Mouse (Mus musculus): ENCODE measurements around the gene Dhrs4. TPM values are rescaled to one million over a fixed set of nuclear protein-coding genes. Genes with fewer than 3 reads are reported as not detected.

The Dhrs4 gene
- total RNA-seq (2017), result 22.9 and 24.1 TPM in 2 replicates

DNA sequence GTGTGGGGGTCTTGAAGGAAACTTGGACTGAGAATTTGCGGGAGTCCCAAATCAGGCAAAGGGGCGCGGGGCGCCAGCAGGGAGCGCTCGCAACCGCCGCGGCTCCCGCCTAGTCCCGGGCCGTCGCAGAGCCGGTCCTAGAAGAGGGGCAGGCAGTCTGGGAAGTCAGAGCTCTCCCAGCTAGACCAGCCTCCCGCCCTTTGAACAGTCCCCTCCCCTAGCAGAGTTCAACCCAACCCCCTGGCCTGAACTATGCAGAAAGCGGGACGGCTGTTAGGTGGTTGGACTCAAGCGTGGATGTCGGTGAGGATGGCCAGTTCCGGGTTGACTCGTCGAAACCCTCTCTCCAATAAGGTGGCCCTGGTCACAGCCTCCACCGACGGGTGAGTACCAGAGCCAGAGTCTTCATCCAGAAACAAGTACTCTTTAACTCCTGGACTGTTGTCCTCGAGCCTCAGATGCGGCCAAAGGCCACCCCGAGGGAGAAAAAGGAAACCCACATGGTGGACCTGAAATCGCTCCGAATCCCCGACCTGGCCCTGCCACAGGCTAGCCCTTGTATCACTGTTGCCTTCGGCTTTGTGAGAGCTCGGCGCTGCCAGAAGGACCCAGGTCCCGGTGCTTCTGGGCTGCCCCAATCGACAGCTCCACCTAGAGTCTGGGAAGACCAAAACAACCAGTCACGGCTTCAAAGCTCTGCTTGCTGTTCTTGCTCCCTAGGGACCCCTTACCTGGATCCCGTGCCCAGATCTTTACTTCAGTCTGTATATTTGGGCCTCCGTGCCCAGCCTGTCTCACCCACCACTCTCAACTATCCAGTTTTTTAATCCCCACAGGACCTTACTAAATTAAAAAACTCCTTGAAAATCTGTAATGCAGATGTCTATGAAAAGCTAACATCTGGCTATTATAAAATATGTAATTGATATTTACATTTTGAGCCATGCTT lies at the start of gene Dhrs4:
TSS of gene Dhrs4 (plus strand) at position 108 of the 949 bp plus-strand sequence.
- ATAC-seq (ENCODE audit: extremely low read depth, insufficient number of reproducible peaks, low FRiP score, poor library complexity, severe bottlenecking), result peak; percentile 85

DNA sequence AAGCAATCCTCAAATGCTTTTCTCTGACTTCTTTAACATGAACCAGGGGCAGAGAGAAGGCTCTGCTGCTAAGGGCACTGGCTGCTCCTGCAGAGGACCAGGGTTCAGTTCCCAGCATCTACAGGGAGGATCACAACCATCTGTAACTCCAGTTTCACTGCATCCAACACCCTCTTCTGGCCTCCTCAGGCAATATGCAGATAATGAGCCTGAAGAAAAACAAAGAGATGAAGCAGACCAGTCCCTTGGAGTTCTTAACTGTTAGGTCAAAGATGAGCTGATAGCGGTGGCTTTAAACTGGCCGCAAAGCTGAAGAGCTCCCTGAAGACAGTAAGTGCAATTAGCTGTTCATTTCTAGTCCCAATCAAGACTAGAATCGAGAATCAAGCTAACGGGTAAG lies 48.3 kb upstream of the Dhrs4 start:
- ATAC-seq (ENCODE audit: extremely low read depth, insufficient number of reproducible peaks, low FRiP score, poor library complexity, severe bottlenecking), result no peak

DNA sequence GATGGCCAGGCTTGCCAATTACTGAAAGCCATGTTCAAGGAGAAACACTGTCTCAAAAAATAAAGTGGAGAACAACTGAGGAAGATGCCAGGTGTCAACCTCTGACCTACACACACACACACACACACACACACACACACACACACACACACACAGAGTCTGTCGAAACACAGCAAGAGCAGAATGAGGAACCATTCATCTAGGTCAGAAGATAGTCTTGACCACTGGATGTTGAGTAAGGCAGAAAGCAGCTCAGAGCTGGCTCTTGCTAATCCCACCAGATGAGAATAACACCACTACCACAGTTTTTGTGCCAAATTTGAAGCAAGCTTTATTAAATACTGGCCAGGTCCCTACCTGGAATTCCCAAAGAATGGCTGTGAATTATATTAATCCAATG lies 45.5 kb upstream of the Dhrs4 start:
- peak; percentile 82 for ATAC-seq (ENCODE audit: extremely low read depth, insufficient number of reproducible peaks, low FRiP score, poor library complexity, severe bottlenecking)

DNA sequence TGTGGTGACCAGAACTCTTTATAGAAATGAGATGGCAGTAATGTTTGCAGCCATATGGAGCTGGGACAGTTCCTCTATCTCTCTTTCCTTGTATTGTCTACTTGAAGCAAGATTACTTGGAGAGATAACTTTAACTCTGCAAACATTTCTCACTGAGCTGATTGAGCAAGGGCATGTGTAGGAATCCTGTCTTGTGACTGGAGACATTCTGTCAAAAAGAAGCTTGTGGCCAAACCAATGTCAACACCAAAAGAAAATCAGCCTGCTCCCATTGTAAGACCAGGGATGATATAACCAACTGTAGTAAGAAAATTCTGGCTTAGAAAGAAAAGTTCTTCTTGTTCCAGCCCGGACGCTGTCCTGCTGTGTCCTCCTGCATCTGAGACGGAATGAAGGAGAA lies 43.7 kb upstream of the Dhrs4 start:
- ATAC-seq (ENCODE audit: extremely low read depth, insufficient number of reproducible peaks, low FRiP score, poor library complexity, severe bottlenecking), result no peak

DNA sequence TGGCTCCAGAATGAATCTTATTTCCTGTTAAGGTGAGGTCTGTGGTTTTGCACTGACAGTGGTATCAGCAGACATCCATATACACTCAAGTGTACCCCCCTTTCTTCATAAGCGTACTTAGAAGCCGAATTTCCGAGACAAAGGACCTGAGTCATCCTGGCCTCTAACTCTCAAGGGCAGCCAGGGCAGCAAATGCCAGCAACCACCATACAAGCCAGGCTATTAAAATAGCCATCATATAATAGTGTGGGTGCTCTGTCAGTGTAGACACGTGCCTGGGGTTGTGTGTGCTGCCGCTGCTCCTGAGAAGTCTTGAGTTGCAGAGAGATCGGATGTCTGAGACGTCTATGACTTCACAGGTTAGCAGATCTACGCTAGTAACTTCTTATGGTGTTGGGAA lies 41.4 kb upstream of the Dhrs4 start:
- no peak for ATAC-seq (ENCODE audit: extremely low read depth, insufficient number of reproducible peaks, low FRiP score, poor library complexity, severe bottlenecking)

DNA sequence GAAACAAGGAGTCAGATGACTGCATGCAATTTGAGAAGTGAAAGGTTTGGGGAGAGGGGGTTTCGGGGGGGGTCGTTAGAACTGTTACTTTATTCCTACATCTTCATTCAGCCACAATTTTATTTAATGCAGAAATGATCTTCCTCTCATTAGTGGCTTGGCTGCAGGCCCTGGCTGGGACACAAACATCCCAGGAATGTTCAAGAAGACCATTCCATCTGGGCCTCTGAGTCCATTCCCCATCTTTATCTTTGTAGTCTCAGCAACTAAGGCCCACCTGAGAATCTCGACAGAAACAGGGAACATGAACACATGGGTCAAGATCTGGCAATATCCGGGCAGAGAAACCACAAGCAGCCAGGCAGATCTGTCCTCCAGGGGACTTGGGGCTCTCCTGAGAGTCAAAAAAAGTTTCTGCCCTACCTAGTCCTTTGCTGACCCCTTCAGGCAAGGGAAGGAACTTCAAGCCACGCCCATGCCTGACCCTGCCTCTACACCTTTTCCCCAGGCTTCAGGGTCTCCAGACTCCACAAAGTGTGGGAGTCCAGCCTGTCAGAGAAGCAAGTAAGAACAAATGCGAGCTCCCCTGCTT lies 40.3 kb upstream of the Dhrs4 start:
- ATAC-seq (ENCODE audit: extremely low read depth, insufficient number of reproducible peaks, low FRiP score, poor library complexity, severe bottlenecking), result peak; percentile 78

DNA sequence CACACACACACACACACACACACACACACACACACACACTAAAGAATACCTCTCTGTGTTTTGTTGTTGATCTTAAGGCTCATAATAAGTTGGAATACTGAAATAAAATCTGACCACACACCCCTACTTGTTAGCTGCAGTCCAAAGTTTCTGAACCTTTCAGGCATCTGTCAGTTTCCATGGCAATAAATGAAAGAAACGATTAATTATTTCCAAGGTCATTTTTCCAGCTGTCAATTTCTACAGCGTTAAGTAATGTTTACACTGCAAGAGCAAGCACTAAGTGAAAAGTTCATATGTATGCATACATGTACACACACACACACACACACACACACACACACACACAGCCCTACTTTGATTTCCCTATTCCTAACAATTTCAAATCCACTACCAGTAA lies 20.9 kb upstream of the Dhrs4 start:
- ATAC-seq (ENCODE audit: extremely low read depth, insufficient number of reproducible peaks, low FRiP score, poor library complexity, severe bottlenecking), result no peak

DNA sequence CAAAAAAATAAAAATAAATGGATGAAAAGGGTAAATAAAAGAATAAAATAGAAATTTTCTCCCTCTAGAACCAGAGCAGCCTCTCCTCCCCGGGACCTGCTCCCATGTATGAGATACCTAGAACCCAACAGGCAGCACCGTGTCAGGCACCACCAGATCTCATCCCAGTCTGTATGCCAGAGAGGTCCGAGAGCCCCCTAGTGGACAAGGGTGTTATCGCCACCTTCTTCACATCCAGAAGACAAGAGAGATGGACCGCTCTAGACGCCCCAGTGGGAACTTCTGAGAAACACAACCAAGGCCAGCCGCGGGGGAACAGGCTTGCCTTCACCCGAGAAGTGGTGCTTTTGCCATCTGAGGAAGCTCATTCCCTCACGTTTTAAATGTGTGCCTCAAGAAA lies 20.3 kb upstream of the Dhrs4 start:
- peak; percentile 71; the same call in 1 of the 2 replicates for ATAC-seq (ENCODE audit: extremely low read depth, insufficient number of reproducible peaks, low FRiP score, poor library complexity, severe bottlenecking)

DNA sequence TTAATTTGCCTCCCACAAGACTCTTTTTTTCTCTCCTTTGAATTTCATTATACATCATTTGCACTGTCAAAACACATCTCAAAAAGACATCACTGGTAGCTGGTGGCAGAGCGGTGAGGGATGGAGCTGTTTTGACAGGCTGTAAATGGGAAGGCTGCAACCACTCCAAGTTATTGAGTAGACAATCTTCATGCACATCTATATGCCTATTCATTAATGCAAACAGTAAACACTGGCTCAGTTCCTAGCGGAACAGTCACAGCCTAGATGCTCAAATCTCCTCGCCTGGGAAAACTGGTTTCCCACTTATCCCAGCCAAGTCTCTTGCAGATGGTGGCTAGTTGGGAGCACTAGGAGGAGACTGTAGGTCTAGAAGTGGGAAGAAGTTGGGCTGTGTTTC lies 19.8 kb upstream of the Dhrs4 start:
- ATAC-seq (ENCODE audit: extremely low read depth, insufficient number of reproducible peaks, low FRiP score, poor library complexity, severe bottlenecking), result no peak

DNA sequence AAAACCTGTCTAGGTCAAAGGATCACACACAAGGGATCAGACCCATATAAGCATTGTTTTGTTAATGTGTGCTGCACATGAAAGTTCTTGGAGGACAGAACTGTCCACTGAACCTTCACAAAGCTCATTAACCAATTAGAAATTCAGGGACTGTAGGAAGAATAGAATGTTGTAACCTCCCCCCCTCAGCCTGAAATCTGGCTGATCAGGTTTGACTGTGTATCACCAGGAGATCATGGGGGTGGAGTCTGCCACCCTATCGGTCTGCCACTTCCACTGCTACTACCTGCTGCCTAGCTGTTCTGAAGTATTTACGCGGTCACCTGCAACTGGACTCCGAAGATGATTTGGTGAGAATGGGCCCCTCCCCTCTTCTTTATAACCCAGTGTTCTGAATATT lies 18.8 kb upstream of the Dhrs4 start:
- ATAC-seq (ENCODE audit: extremely low read depth, insufficient number of reproducible peaks, low FRiP score, poor library complexity, severe bottlenecking), result no peak

DNA sequence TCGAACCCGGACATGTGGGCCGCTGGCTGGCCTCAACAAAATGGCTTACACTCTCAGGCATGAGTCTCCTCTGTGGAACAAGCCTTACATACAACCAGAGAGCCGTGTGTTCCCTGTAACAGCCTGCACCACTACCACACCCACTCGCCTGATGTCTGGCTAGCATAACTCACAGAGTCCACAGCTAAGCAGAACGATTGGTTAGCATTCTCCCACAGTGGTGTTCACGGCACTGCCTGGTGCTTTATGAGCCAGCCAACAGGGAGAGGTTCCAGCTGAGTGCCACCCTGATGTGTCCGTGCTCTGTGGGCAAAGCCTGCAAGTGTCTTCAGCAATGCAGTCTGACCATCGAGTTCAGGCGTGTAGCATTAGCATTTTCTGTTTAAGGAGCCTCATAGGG lies 18.3 kb upstream of the Dhrs4 start:
- no peak for ATAC-seq (ENCODE audit: extremely low read depth, insufficient number of reproducible peaks, low FRiP score, poor library complexity, severe bottlenecking)

DNA sequence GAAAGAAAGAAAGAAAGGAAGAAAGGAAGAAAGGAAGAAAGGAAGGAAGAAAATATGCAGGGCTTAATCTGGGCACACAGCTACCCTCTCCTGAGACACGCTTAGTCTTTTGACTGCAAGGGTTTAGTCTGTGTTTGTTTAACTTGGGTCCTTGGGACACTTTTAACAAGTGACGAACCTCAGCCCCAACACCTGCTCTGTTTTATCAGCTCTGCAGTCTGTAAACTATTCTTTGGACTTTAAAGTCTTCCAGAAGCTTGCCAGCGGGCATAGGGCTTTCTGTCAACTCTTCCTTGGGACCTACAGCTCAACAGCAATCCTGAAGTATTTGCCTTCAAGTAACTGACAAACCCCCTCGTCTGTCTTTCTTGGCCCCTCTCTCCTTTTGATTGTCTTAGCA lies 16.8 kb upstream of the Dhrs4 start:
- ATAC-seq (ENCODE audit: extremely low read depth, insufficient number of reproducible peaks, low FRiP score, poor library complexity, severe bottlenecking), result no peak

DNA sequence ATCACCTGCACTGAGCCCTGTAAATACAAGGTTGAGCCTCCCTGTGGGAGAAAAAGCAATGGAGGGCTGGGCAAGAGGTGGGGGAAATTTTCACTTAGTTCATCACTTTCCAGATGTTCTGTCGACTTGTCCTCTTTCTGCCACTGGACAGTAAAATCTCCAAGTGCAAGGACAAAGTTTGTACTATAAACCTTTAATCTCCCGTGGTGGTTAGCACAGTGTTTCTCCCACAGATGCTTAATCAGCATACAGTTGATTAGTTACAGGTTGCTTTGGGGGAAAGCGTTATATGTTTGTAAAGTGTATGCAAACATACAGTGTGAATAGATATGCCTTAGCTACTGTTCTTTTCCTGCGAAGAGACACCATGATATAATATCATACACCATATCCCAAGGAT lies 12.1 kb upstream of the Dhrs4 start:
- ATAC-seq (ENCODE audit: extremely low read depth, insufficient number of reproducible peaks, low FRiP score, poor library complexity, severe bottlenecking), result no peak

DNA sequence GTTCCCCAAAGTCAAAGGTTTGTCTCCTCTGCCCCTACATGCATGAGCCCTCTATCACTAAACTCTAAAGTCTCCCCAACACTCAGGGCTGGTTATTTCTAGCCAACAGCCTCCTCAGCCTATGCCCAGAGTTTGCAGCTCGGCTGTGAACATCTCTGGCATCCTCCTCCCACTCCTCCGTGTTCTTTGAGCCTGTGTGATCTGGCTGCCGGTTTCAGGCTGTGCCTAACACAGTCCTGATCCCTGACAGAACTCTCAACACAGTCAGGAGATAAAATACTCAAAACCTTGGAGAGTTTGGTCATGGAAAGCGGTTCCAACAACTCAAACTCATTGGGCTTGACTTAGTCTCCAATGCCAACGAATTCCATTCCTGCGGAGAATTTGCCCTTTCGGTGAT lies 11.4 kb upstream of the Dhrs4 start:
- no peak for ATAC-seq (ENCODE audit: extremely low read depth, insufficient number of reproducible peaks, low FRiP score, poor library complexity, severe bottlenecking)

DNA sequence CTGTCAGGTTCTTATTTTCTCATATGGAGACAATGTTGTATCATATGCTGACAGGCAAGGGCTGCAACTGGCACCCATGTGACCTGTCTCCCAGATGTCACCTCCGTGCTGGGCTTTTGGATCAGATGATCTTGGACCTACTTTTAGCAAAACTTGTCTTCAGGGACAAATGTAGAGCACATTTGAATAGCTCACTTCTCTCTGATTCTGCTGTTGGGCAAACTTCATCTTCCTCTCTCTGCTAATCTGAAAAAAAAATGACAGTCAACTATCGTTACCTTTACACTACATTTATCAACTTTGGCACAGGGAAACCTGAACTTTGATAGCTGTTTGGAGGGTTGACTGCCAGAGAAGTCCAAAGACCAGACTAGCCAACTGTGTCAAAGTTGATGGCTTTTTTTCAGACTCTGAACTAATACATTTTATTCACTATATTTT lies 10.2 kb upstream of the Dhrs4 start:
- no peak for ATAC-seq (ENCODE audit: extremely low read depth, insufficient number of reproducible peaks, low FRiP score, poor library complexity, severe bottlenecking)

DNA sequence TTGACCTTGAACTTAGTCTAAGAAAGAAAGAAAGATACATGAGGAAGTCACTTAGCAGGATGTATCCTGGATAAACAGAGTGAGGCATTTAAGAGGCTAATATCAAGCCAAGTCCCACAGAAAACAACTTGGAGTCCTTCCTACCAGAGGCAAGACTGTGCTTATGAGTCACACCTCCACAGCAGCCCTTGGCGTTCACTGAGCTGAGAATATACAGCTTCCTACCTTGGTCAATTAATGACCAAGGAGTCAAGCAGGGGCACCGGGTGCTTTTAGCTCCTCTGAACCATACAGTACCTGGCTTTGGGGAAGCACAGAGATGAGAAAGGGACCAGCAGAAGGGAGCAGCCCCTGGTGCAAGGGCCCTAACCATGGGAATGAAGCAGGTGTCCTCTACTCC lies 9.5 kb upstream of the Dhrs4 start:
- ATAC-seq (ENCODE audit: extremely low read depth, insufficient number of reproducible peaks, low FRiP score, poor library complexity, severe bottlenecking), result no peak

DNA sequence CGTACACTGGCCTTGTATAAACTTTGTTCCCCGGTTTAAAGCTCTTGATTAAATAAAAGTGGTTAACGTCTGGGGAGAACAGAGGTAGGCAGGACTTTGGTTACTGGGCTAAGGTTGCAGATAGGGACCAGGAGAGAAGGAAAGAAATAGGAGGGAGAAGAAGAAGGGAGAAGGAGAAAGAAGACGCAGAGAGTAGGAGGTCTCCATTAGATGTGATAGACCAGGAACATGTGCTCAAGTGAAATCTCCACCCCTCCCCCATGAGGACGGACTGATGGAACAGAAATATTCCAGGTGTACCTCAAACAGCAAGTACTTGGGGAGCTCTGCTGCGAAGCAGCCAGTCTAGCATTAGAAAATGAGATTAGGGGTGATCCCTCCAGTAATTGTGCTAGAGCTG lies 8.7 kb upstream of the Dhrs4 start:
- ATAC-seq (ENCODE audit: extremely low read depth, insufficient number of reproducible peaks, low FRiP score, poor library complexity, severe bottlenecking), result no peak

DNA sequence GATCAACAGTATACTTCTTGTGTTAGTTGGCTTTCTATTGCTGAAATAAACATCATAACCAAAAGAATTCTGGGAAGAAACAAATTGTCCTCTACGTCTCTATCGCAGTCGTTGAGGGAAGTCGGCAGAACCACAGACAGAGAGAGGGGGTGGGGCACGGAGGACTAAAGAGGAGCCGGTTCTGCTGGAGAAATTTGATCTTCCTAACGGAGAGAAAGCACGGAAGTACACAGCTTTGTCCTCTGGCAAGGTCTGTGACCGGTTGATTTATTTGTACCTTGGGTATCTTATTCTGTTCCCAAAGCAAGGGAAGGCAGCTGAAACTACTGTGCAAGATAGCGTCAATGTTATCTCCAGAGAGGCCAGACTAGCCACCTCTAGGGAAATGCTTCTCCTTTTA lies 7.8 kb upstream of the Dhrs4 start:
- ATAC-seq (ENCODE audit: extremely low read depth, insufficient number of reproducible peaks, low FRiP score, poor library complexity, severe bottlenecking), result no peak

DNA sequence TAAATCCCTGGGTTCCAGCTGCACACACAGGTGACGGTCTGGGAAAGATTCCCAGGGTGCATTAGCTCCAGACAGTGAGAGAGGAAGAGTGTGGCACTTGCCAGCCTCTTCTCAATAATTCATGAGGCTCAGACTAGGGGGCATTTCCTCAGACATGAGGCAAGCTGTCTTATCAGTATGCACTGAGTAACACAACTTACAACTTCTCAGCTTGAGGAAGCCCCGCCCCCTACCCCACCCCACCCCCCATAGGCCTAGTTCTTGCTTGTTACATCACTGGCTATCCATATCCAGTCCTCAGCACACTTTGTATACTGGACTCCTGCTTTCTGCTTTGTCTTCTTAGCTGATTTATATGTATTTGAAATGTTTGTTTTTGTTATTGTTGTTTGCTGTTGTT lies 2.9 kb upstream of the Dhrs4 start:
- no peak for ATAC-seq (ENCODE audit: extremely low read depth, insufficient number of reproducible peaks, low FRiP score, poor library complexity, severe bottlenecking)

DNA sequence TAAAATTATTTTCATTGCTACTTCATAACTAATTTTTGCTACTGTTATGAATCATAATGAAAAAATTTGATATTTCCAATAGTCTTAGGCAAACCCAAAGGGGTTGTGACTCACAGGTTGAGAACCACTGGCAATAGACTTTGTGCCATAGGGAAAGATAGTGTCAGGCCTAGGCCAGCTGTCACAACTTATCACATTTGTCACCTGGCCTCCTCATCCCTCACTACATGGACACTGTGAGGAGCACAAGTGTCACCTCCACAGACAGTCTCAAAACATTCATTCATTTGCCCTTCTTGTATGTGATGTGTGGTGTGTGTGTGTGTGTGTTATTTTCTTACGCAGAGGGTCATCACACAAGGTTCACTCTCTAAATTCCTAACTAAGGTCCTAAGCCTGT lies 1.1 kb upstream of the Dhrs4 start:
- no peak for ATAC-seq (ENCODE audit: extremely low read depth, insufficient number of reproducible peaks, low FRiP score, poor library complexity, severe bottlenecking)
